Mouse (Mus musculus) myocyte (in vitro differentiated cells): Measurements from ENCODE around the gene Rbm7.

Experiments used
- CEBPB ChIP-seq: IDR thresholded peaks from 2 replicates; pipeline ENCODE4 v1.6.1; 2011; ENCODE audit warnings: mild to moderate bottlenecking, moderate library complexity; ENCODE audit not compliant: poor library complexity, insufficient read depth, severe bottlenecking
- MAX ChIP-seq: IDR thresholded peaks from one replicate; pipeline ENCODE4 v1.6.1; 2011; ENCODE audit warnings: low read depth, mild to moderate bottlenecking, control low read depth
- MYOD1 ChIP-seq, 3 experiments: IDR thresholded peaks; one replicate each; pipeline ENCODE4 v1.6.1; 2011; ENCODE audit warnings: control low read depth in 2 of 3, low read depth in 2 of 3, mild to moderate bottlenecking in 2 of 3, moderate library complexity in 1 of 3; ENCODE audit not compliant: insufficient read length in 2 of 3, control insufficient read depth in 1 of 3
- MYOG ChIP-seq, 3 experiments: IDR thresholded peaks; one replicate each; pipeline ENCODE4 v1.6.1; 2011; ENCODE audit warnings: control low read depth in 2 of 3, low read depth in 2 of 3, mild to moderate bottlenecking in 2 of 3; ENCODE audit not compliant: insufficient read length in 2 of 3, control insufficient read depth in 1 of 3, insufficient read depth in 1 of 3
- POLR2A ChIP-seq: IDR thresholded peaks from one replicate; pipeline ENCODE4 v1.6.1; 2011; ENCODE audit warnings: low read depth, mild to moderate bottlenecking, control low read depth, moderate library complexity; ENCODE audit not compliant: insufficient read length
- POLR2AphosphoS2 ChIP-seq: IDR thresholded peaks from one replicate; pipeline ENCODE4 v1.6.1; 2011; ENCODE audit warnings: low read depth, control low read depth; ENCODE audit not compliant: insufficient read length
- REST ChIP-seq: IDR thresholded peaks from one replicate; pipeline ENCODE4 v1.6.1; 2011; ENCODE audit warnings: mild to moderate bottlenecking, control low read depth, moderate library complexity; ENCODE audit not compliant: insufficient read depth, insufficient read length
- SRF ChIP-seq: IDR thresholded peaks from one replicate; pipeline ENCODE4 v1.6.1; 2011; ENCODE audit warnings: low read depth; ENCODE audit not compliant: control insufficient read depth, insufficient read length
- TCF12 ChIP-seq: IDR thresholded peaks from one replicate; pipeline ENCODE4 v1.6.1; 2011; ENCODE audit warnings: mild to moderate bottlenecking, control low read depth; ENCODE audit not compliant: poor library complexity, insufficient read depth, severe bottlenecking
- TCF3 ChIP-seq: IDR thresholded peaks from one replicate; pipeline ENCODE4 v1.6.1; 2011; ENCODE audit warnings: low read depth, control low read depth; ENCODE audit not compliant: insufficient read length
- USF1 ChIP-seq: IDR thresholded peaks from one replicate; pipeline ENCODE4 v1.6.1; 2011; ENCODE audit warnings: low read depth, mild to moderate bottlenecking, control low read depth, moderate library complexity

DNA sequence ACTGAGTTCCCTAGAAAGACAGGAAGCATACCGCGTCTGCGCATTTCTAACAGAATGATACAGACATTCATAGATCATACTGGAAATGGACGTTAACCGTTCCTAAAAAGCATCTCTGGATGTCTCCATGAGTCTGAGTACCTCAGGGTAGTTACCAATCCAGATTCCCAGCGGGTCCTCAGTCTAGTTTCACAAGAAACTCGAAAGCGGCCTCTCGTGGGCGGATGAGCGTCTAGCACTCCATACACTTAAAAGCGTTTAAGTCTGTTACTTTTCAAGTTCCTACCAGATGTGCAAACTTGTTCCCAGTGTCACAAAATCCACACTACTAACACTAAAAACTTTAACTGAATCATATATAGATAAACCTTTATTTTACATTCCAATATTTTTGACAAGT is 22.0 kb downstream of the Rbm7 start:
- TF ChIP-seq CEBPB (no peak), USF1 (no peak), TCF12 (no peak), POLR2A (no peak), MAX (no peak), POLR2AphosphoS2 (no peak), TCF3 (no peak), REST (no peak), MYOD1 (IDR thresholded peaks at IDR 0.05; ENCODE audit: control insufficient read depth in 1 of 3, insufficient read length in 2 of 3, low read depth in 2 of 3) (no peak), SRF (no peak), MYOG (IDR thresholded peaks at IDR 0.05; ENCODE audit: control insufficient read depth in 1 of 3, insufficient read depth in 1 of 3, insufficient read length in 2 of 3, low read depth in 2 of 3) (no peak)
